Mouse (Mus musculus) CH12.LX (cell line): ENCODE data around the gene Col5a3. TPM values are rescaled to one million over a fixed set of nuclear protein-coding genes. Genes with fewer than 3 reads are reported as not detected.

ENCODE experiments used
- DNase-seq: peaks from one replicate; pipeline ENCODE4 v3.0.0-alpha.2; 2013; ENCODE audit errors: extremely low read depth
- H3K27ac ChIP-seq: 2 replicates; pipeline ENCODE4 v1.5.1; 2012; ENCODE audit warnings: low read depth, mild to moderate bottlenecking, control low read depth, moderate library complexity; ENCODE audit not compliant: insufficient read depth
- H3K27me3 ChIP-seq: replicated peaks from 2 replicates; pipeline ENCODE3; 2012; ENCODE audit warnings: inconsistent platforms
- H3K36me3 ChIP-seq, 2 experiments: replicated peaks in 1 of 2; 2 replicates each; pipeline versions ENCODE3 to v1.6.1; 2012; ENCODE audit warnings: inconsistent platforms in 1 of 2, low read length in 1 of 2, mild to moderate bottlenecking in 1 of 2, mixed read lengths in 1 of 2, moderate library complexity in 1 of 2; ENCODE audit not compliant: control insufficient read depth in 1 of 2, insufficient read depth in 1 of 2
- H3K4me1 ChIP-seq, 2 experiments: 2 replicates each; pipeline ENCODE4 v1.6.1; 2012; ENCODE audit warnings: inconsistent platforms in 1 of 2, moderate library complexity in 1 of 2; ENCODE audit not compliant: insufficient read depth in 2 of 2, control insufficient read depth in 1 of 2
- H3K4me2 ChIP-seq: 2 replicates; pipeline ENCODE4 v1.6.1; 2012; ENCODE audit warnings: low read depth, mild to moderate bottlenecking, control low read depth; ENCODE audit not compliant: poor library complexity, insufficient read depth, severe bottlenecking
- H3K4me3 ChIP-seq, 3 experiments: fragments of 150-350 bp in 1 of 3; sonication (generic) in 1 of 3; replicated peaks in 1 of 3; 2 replicates each; pipeline versions ENCODE3 to v1.5.1; 2011 to 2012; ENCODE audit warnings: low read depth in 2 of 3, low read length in 2 of 3, mild to moderate bottlenecking in 2 of 3, moderate library complexity in 2 of 3, control low read depth in 1 of 3, improper control_type of control experiment in 1 of 3, inconsistent platforms in 1 of 3, mixed read lengths in 1 of 3; ENCODE audit not compliant: poor library complexity in 1 of 3
- H3K79me2 ChIP-seq: replicated peaks from 2 replicates; pipeline ENCODE4 v1.6.1; 2012; ENCODE audit warnings: mild to moderate bottlenecking, moderate library complexity; ENCODE audit not compliant: control insufficient read depth, poor library complexity, insufficient read depth, severe bottlenecking; ENCODE audit errors: extremely low read depth
- H3K9ac ChIP-seq: 2 replicates; pipeline ENCODE4 v1.6.1; 2012; ENCODE audit warnings: low read depth, mild to moderate bottlenecking, control low read depth, moderate library complexity; ENCODE audit not compliant: insufficient read depth
- H3K9me3 ChIP-seq: replicated peaks from 2 replicates; pipeline ENCODE3; 2012; ENCODE audit warnings: low read length, inconsistent platforms, mixed read lengths
- CHD2 ChIP-seq: IDR thresholded peaks from 2 replicates; pipeline ENCODE4 v1.6.1; 2011; ENCODE audit warnings: low read length, improper control_type of control experiment
- CTCF ChIP-seq, 2 experiments: IDR thresholded peaks in 1 of 2; conservative IDR thresholded peaks in 1 of 2; 2 replicates each; pipeline ENCODE4 v1.5.1; 2011 to 2012; ENCODE audit warnings: low read depth in 2 of 2, low read length in 2 of 2, improper control_type of control experiment in 1 of 2, inconsistent platforms in 1 of 2, mild to moderate bottlenecking in 1 of 2, moderate library complexity in 1 of 2
- E2F4 ChIP-seq: IDR thresholded peaks from 2 replicates; pipeline ENCODE4 v1.6.1; 2011; ENCODE audit warnings: low read depth, low read length, improper control_type of control experiment; ENCODE audit not compliant: insufficient replicate concordance
- ETS1 ChIP-seq: conservative IDR thresholded peaks from 2 replicates; pipeline ENCODE4 v1.6.1; 2012; ENCODE audit warnings: low read depth, mild to moderate bottlenecking, inconsistent platforms, low read length, improper control_type of control experiment, moderate library complexity
- GABPA ChIP-seq: IDR thresholded peaks from 2 replicates; pipeline ENCODE4 v1.6.1; 2012; ENCODE audit warnings: low read depth, low read length, improper control_type of control experiment, inconsistent platforms; ENCODE audit not compliant: insufficient replicate concordance
- HCFC1 ChIP-seq: IDR thresholded peaks from 2 replicates; pipeline ENCODE4 v1.6.1; 2012; ENCODE audit warnings: low read depth, mild to moderate bottlenecking, inconsistent platforms, low read length, improper control_type of control experiment
- IRF4 ChIP-seq: IDR thresholded peaks from 2 replicates; pipeline ENCODE4 v1.6.1; 2014; ENCODE audit warnings: low read depth, mild to moderate bottlenecking, inconsistent platforms, low read length, improper control_type of control experiment
- JUN ChIP-seq: IDR thresholded peaks from 2 replicates; pipeline ENCODE4 v1.6.1; 2011; ENCODE audit warnings: low read depth, mild to moderate bottlenecking, low read length, improper control_type of control experiment, moderate library complexity; ENCODE audit not compliant: insufficient read depth
- KAT2A ChIP-seq: IDR thresholded peaks from 2 replicates; pipeline ENCODE4 v1.6.1; 2012; ENCODE audit warnings: low read length, improper control_type of control experiment, inconsistent platforms; ENCODE audit not compliant: insufficient replicate concordance
- MAFK ChIP-seq: IDR thresholded peaks from 2 replicates; pipeline ENCODE4 v1.6.1; 2011; ENCODE audit warnings: low read length, improper control_type of control experiment; ENCODE audit not compliant: insufficient replicate concordance
- MAX ChIP-seq: IDR thresholded peaks from 2 replicates; pipeline ENCODE4 v1.6.1; 2011; ENCODE audit warnings: low read length, improper control_type of control experiment
- MXI1 ChIP-seq: IDR thresholded peaks from 2 replicates; pipeline ENCODE4 v1.6.1; 2011; ENCODE audit warnings: mild to moderate bottlenecking, low read depth, low read length, improper control_type of control experiment
- MYC ChIP-seq: IDR thresholded peaks from 2 replicates; pipeline ENCODE4 v1.6.1; 2011; ENCODE audit warnings: low read depth, mild to moderate bottlenecking, improper control_type of control experiment, low read length
- NELFE ChIP-seq: IDR thresholded peaks from 2 replicates; pipeline ENCODE4 v1.6.1; 2011; ENCODE audit warnings: low read depth, low read length, improper control_type of control experiment
- PAX5 ChIP-seq: IDR thresholded peaks from 2 replicates; pipeline ENCODE4 v1.6.1; 2012; ENCODE audit warnings: low read length, inconsistent platforms, mixed read lengths
- POLR2A ChIP-seq: IDR thresholded peaks from 2 replicates; pipeline ENCODE4 v1.6.1; 2011; ENCODE audit warnings: low read depth, mild to moderate bottlenecking, improper control_type of control experiment, low read length
- POLR2AphosphoS2 ChIP-seq: IDR thresholded peaks from 2 replicates; pipeline ENCODE4 v1.6.1; 2011; ENCODE audit warnings: low read depth, low read length, improper control_type of control experiment
- RCOR1 ChIP-seq: conservative IDR thresholded peaks from 2 replicates; pipeline ENCODE4 v1.6.1; 2012; ENCODE audit warnings: low read depth, mild to moderate bottlenecking, inconsistent platforms, low read length, improper control_type of control experiment
- SIN3A ChIP-seq: IDR thresholded peaks from 2 replicates; pipeline ENCODE4 v1.6.1; 2012; ENCODE audit warnings: low read length, improper control_type of control experiment, inconsistent platforms
- SMC3 ChIP-seq: IDR thresholded peaks from 2 replicates; pipeline ENCODE4 v1.6.1; 2011; ENCODE audit warnings: low read depth, low read length, improper control_type of control experiment
- TCF12 ChIP-seq: IDR thresholded peaks from 2 replicates; pipeline ENCODE4 v1.6.1; 2014; ENCODE audit warnings: low read depth, mild to moderate bottlenecking, inconsistent platforms, low read length, improper control_type of control experiment
- UBTF ChIP-seq: IDR thresholded peaks from 2 replicates; pipeline ENCODE4 v1.6.1; 2012; ENCODE audit warnings: low read depth, mild to moderate bottlenecking, inconsistent platforms, low read length, improper control_type of control experiment, moderate library complexity
- USF1 ChIP-seq: IDR thresholded peaks from 2 replicates; pipeline ENCODE4 v1.6.1; 2014; ENCODE audit warnings: low read depth, mild to moderate bottlenecking, inconsistent platforms, low read length, improper control_type of control experiment
- ZC3H11A ChIP-seq: IDR thresholded peaks from 2 replicates; pipeline ENCODE4 v1.6.1; 2012; ENCODE audit warnings: low read depth, mild to moderate bottlenecking, inconsistent platforms, low read length, improper control_type of control experiment
- ZMIZ1 ChIP-seq: IDR thresholded peaks from 2 replicates; pipeline ENCODE4 v1.6.1; 2012; ENCODE audit warnings: low read depth, mild to moderate bottlenecking, inconsistent platforms, low read length, improper control_type of control experiment
- ZNF384 ChIP-seq: IDR thresholded peaks from 2 replicates; pipeline ENCODE4 v1.6.1; 2012; ENCODE audit warnings: low read depth, low read length, improper control_type of control experiment, inconsistent platforms
- dilution Hi-C: fragments of 300-500 bp; cut with MboI; formaldehyde crosslinking; loops from 2 replicates; pipeline ENCODE4 v1.14.3; 2020; ENCODE audit warnings: low sequenced_read_pairs; ENCODE audit not compliant: extremely low pct_unique_long_range_greater_than_20kb, extremely low pct_ligation_motif_present
- in situ Hi-C: fragments of 300-500 bp; cut with MboI; formaldehyde crosslinking; loops from 3 replicates; pipeline ENCODE4 v1.14.3; 2019; ENCODE audit warnings: low sequenced_read_pairs, low pct_ligation_motif_present, low pct_unique_long_range_greater_than_20kb, mixed read lengths
- polyA plus RNA-seq: library from polyadenylated mRNA; unstranded; fragments of >175 nt; gene quantifications from 2 replicates; pipeline ENCODE4 v1.2.1, GENCODE M21; 2012; ENCODE audit warnings: low read depth; ENCODE audit not compliant: insufficient read length
- total RNA-seq, 2 experiments: library from RNA; depleted of rRNA; stranded (reverse); fragments of 300-350 nt in 1 of 2; fragments of >200 nt in 1 of 2; gene quantifications; 2 replicates each; pipeline ENCODE4 v1.2.3; 2012 to 2014

Col5a3 gene
- total and polyA plus RNA-seq, 3 experiments = 0.25 TPM; not detected in 2

- H3K4me3 ChIP-seq = no peak overlapping the region
- no peak for TF ChIP-seq CHD2
- peak; percentile 84; the same call in 1 of the 2 replicates for TF ChIP-seq KAT2A
- TF ChIP-seq HCFC1 = peak; percentile 97
- TF ChIP-seq ZMIZ1 = no peak
- TF ChIP-seq MAX = no peak
- peaks cover 0 to 21% of the 10 kb centered on the region in 2 experiments; a peak in 2 of 4 replicates for H3K4me1 ChIP-seq
- dilution Hi-C loops = no loop called here
- H3K9ac ChIP-seq = no peak overlapping the region
- no peak overlapping the region for H3K4me2 ChIP-seq
- peaks cover 50% of the 10 kb centered on the region for H3K27me3 ChIP-seq
- in situ Hi-C loops = no loop called here
- DNase-seq = no peak
- H3K79me2 ChIP-seq = no peaks in the 10 kb centered on the region
- H3K9me3 ChIP-seq = no peaks in the 10 kb centered on the region
- H3K36me3 ChIP-seq = no peaks in the 10 kb centered on the region
- no peak overlapping the region for H3K27ac ChIP-seq
Observed at GRCm38 (mm10) chr9:20751477-20752029, 63.3 kb downstream of the Col5a3 start.

GRCm38 (mm10) chr9:20749213-20749612, 65.7 kb downstream of the Col5a3 start:
- no peaks in the 10 kb centered on the region for H3K79me2 ChIP-seq
- TF ChIP-seq PAX5 (no peak), UBTF (no peak), ZMIZ1 (no peak), TCF12 (no peak), KAT2A (no peak), MXI1 (no peak), ZC3H11A (no peak), SIN3A (no peak), ETS1 (no peak), MYC (no peak)
- H3K4me1 ChIP-seq = peaks cover 0 to 3% of the 10 kb centered on the region in 2 experiments; a peak in 2 of 4 replicates
- in situ Hi-C loops = no loop called here
- peaks cover 2% of the 10 kb centered on the region for H3K9me3 ChIP-seq
- peaks cover 70% of the 10 kb centered on the region for H3K27me3 ChIP-seq
- dilution Hi-C loops = no loop called here
- H3K4me3 ChIP-seq = no peak overlapping the region
- no peaks in the 10 kb centered on the region for H3K36me3 ChIP-seq
- no peak overlapping the region for H3K27ac ChIP-seq
- no peak overlapping the region for H3K9ac ChIP-seq
- no peak overlapping the region for H3K4me2 ChIP-seq
- no peak for DNase-seq

- Histone ChIP-seq H3K4me2 (no peak overlapping the region), H3K79me2 (no peaks in the 10 kb centered on the region), H3K27ac (no peak overlapping the region), H3K27me3 (peaks cover 76% of the 10 kb centered on the region), H3K9ac (no peak overlapping the region), H3K9me3 (peaks cover 6% of the 10 kb centered on the region), H3K36me3 (no peaks in the 10 kb centered on the region), H3K4me1 (no peaks in the 10 kb centered on the region; a peak in 1 of 4 replicates)
- in situ Hi-C loops (no loop called here), dilution Hi-C loops (no loop called here)
- TF ChIP-seq POLR2AphosphoS2 = no peak
- TF ChIP-seq NELFE = no peak
- no peak for TF ChIP-seq SIN3A
- no peak for TF ChIP-seq HCFC1
- no peak for TF ChIP-seq MAFK
- TF ChIP-seq UBTF = no peak
- no peak for TF ChIP-seq E2F4
- no peak for TF ChIP-seq CHD2
- no peak for TF ChIP-seq ZC3H11A
- no peak for TF ChIP-seq GABPA
- TF ChIP-seq POLR2A = no peak
- TF ChIP-seq CTCF (conservative IDR thresholded peaks at IDR 0.05 in 1 of 2, IDR thresholded peaks at IDR 0.05 in 1 of 2; ENCODE audit: low read depth in 2 of 2, low read length in 2 of 2) = no peak
- no peak for TF ChIP-seq SMC3
- no peak for TF ChIP-seq RCOR1
- no peak for TF ChIP-seq ETS1
- TF ChIP-seq PAX5 = no peak
- no peak for TF ChIP-seq JUN
- no peak for TF ChIP-seq ZNF384
- TF ChIP-seq IRF4 = no peak
- TF ChIP-seq USF1 = no peak
- TF ChIP-seq, all 38 proteins: peak for 0
- DNase-seq = no peak
- no peak overlapping the region for H3K4me3 ChIP-seq
Observed at GRCm38 (mm10) chr9:20748540-20748939, 66.3 kb downstream of the Col5a3 start.
